Mouse (Mus musculus): ENCODE results near the gene Arap1. TPM values are rescaled to one million over a fixed set of nuclear protein-coding genes. Genes with fewer than 3 reads are reported as not detected.

Gene Arap1
- total and polyA plus RNA-seq, 2 experiments from 2014 or later: 6.9 to 30.0 TPM

GRCm38 (mm10) chr7:101393015-101393414 is 45.1 kb downstream of the Arap1 start:
- Histone ChIP-seq H3K27me3 (ENCODE audit: insufficient read depth, low read length) (no peaks in the 10 kb centered on the region), H3K9ac (replicated peaks; ENCODE audit: low read length, poor library complexity, severe bottlenecking) (no peak overlapping the region), H3K4me2 (ENCODE audit: low read depth, low read length, poor library complexity, severe bottlenecking) (no peak overlapping the region), H3K9me3 (ENCODE audit: low read length) (no peaks in the 10 kb centered on the region), H3K4me3 (ENCODE audit: low read depth, low read length) (no peak overlapping the region), H3K27ac (ENCODE audit: low read depth, low read length) (no peak overlapping the region), H3K36me3 (ENCODE audit: insufficient read depth, low read length) (no peaks in the 10 kb centered on the region), H3K4me1 (ENCODE audit: insufficient read depth, low read length) (no peaks in the 10 kb centered on the region)
- WGBS: 60% methylated on average over 4 of the region's 4 CpGs
- ATAC-seq (ENCODE audit: low FRiP score) (no peak), DNase-seq (ENCODE audit: low spot score) (no peak)
- TF ChIP-seq CTCF (IDR thresholded peaks at IDR 0.05): no peak

GRCm38 (mm10) chr7:101393694-101394504 is 46.0 kb downstream of the Arap1 start:
- no peaks in the 10 kb centered on the region for H3K4me1 ChIP-seq (ENCODE audit: insufficient read depth, low read length)
- H3K9me3 ChIP-seq (ENCODE audit: low read length): no peaks in the 10 kb centered on the region
- H3K27me3 ChIP-seq (ENCODE audit: insufficient read depth, low read length): no peaks in the 10 kb centered on the region
- ATAC-seq (ENCODE audit: low FRiP score) (no peak), DNase-seq (ENCODE audit: low spot score) (no peak)
- H3K4me3 ChIP-seq (ENCODE audit: low read depth, low read length): no peak overlapping the region
- no peak overlapping the region for H3K4me2 ChIP-seq (ENCODE audit: low read depth, low read length, poor library complexity, severe bottlenecking)
- TF ChIP-seq CTCF (IDR thresholded peaks at IDR 0.05): no peak
- no peak overlapping the region for H3K9ac ChIP-seq (replicated peaks; ENCODE audit: low read length, poor library complexity, severe bottlenecking)
- 48% methylated on average over 8 of the region's 8 CpGs for WGBS
- no peaks in the 10 kb centered on the region for H3K36me3 ChIP-seq (ENCODE audit: insufficient read depth, low read length)
- no peak overlapping the region for H3K27ac ChIP-seq (ENCODE audit: low read depth, low read length)

- Histone ChIP-seq H3K4me1 (ENCODE audit: insufficient read depth, low read length) (no peaks in the 10 kb centered on the region), H3K4me3 (ENCODE audit: low read depth, low read length) (no peak overlapping the region), H3K4me2 (ENCODE audit: low read depth, low read length, poor library complexity, severe bottlenecking) (no peak overlapping the region), H3K27me3 (ENCODE audit: insufficient read depth, low read length) (no peaks in the 10 kb centered on the region), H3K9ac (replicated peaks; ENCODE audit: low read length, poor library complexity, severe bottlenecking) (no peak overlapping the region), H3K36me3 (ENCODE audit: insufficient read depth, low read length) (no peaks in the 10 kb centered on the region), H3K9me3 (ENCODE audit: low read length) (no peaks in the 10 kb centered on the region), H3K27ac (ENCODE audit: low read depth, low read length) (no peak overlapping the region)
- no peak for ATAC-seq (ENCODE audit: low FRiP score)
- no peak for TF ChIP-seq CTCF (IDR thresholded peaks at IDR 0.05)
- no peak for DNase-seq (ENCODE audit: low spot score)
- 67% methylated on average over 3 of the region's 3 CpGs for WGBS
These were observed 46.7 kb downstream of the Arap1 start for GRCm38 (mm10) chr7:101394569-101394968.

- 87% methylated on average over 2 of the region's 2 CpGs for WGBS
- no peaks in the 10 kb centered on the region for H3K4me1 ChIP-seq (ENCODE audit: insufficient read depth, low read length)
- peak overlapping the region; percentile 3 for H3K4me2 ChIP-seq (ENCODE audit: low read depth, low read length, poor library complexity, severe bottlenecking)
- H3K36me3 ChIP-seq (ENCODE audit: insufficient read depth, low read length): no peaks in the 10 kb centered on the region
- H3K9me3 ChIP-seq (ENCODE audit: low read length): no peaks in the 10 kb centered on the region
- no peaks in the 10 kb centered on the region for H3K27me3 ChIP-seq (ENCODE audit: insufficient read depth, low read length)
- TF ChIP-seq CTCF (IDR thresholded peaks at IDR 0.05): no peak
- DNase-seq (ENCODE audit: low spot score) (no peak), ATAC-seq (ENCODE audit: low FRiP score) (no peak)
- no peak overlapping the region for H3K9ac ChIP-seq (replicated peaks; ENCODE audit: low read length, poor library complexity, severe bottlenecking)
- no peak overlapping the region for H3K27ac ChIP-seq (ENCODE audit: low read depth, low read length)
- H3K4me3 ChIP-seq (ENCODE audit: low read depth, low read length): no peak overlapping the region
These were observed 47.6 kb downstream of the Arap1 start for GRCm38 (mm10) chr7:101395471-101395870.

GRCm38 (mm10) chr7:101397175-101397574 is 49.3 kb downstream of the Arap1 start:
- Histone ChIP-seq H3K4me3 (ENCODE audit: low read depth, low read length) (no peak overlapping the region), H3K36me3 (ENCODE audit: insufficient read depth, low read length) (no peaks in the 10 kb centered on the region), H3K4me1 (ENCODE audit: insufficient read depth, low read length) (no peaks in the 10 kb centered on the region), H3K9me3 (ENCODE audit: low read length) (no peaks in the 10 kb centered on the region), H3K9ac (replicated peaks; ENCODE audit: low read length, poor library complexity, severe bottlenecking) (no peak overlapping the region), H3K27me3 (ENCODE audit: insufficient read depth, low read length) (no peaks in the 10 kb centered on the region), H3K27ac (ENCODE audit: low read depth, low read length) (no peak overlapping the region), H3K4me2 (ENCODE audit: low read depth, low read length, poor library complexity, severe bottlenecking) (no peak overlapping the region)
- DNase-seq (ENCODE audit: low spot score) (no peak), ATAC-seq (ENCODE audit: low FRiP score) (no peak)
- no peak for TF ChIP-seq CTCF (IDR thresholded peaks at IDR 0.05)
- WGBS: 88% methylated on average over 4 of the region's 4 CpGs

GRCm38 (mm10) chr7:101401510-101401909 is 53.6 kb downstream of the Arap1 start:
- no peaks in the 10 kb centered on the region for H3K4me1 ChIP-seq (ENCODE audit: insufficient read depth, low read length)
- no peaks in the 10 kb centered on the region for H3K36me3 ChIP-seq (ENCODE audit: insufficient read depth, low read length)
- DNase-seq (ENCODE audit: low spot score) (no peak), ATAC-seq (ENCODE audit: low FRiP score) (no peak)
- no peaks in the 10 kb centered on the region for H3K9me3 ChIP-seq (ENCODE audit: low read length)
- no peak overlapping the region for H3K9ac ChIP-seq (replicated peaks; ENCODE audit: low read length, poor library complexity, severe bottlenecking)
- WGBS: 83% methylated on average over 7 of the region's 7 CpGs
- no peak for TF ChIP-seq CTCF (IDR thresholded peaks at IDR 0.05)
- no peak overlapping the region for H3K4me2 ChIP-seq (ENCODE audit: low read depth, low read length, poor library complexity, severe bottlenecking)
- no peaks in the 10 kb centered on the region for H3K27me3 ChIP-seq (ENCODE audit: insufficient read depth, low read length)
- H3K4me3 ChIP-seq (ENCODE audit: low read depth, low read length): no peak overlapping the region
- no peak overlapping the region for H3K27ac ChIP-seq (ENCODE audit: low read depth, low read length)
